Mouse (Mus musculus) heart, embryonic 11.5 days (tissue): ENCODE results near the gene Zcchc24. TPM values are rescaled to one million over a fixed set of nuclear protein-coding genes. Genes with fewer than 3 reads are reported as not detected.
A peak's percentile ranks its signal among the peaks of the same experiment; 100 is the strongest.

ENCODE experiments used
- ATAC-seq: fragments of 200-750 bp; cut with Nextera tagmentation; replicated peaks from 2 replicates; pipeline ENCODE4 v1.8.0; 2017; ENCODE audit warnings: moderate library complexity; ENCODE audit not compliant: insufficient number of reproducible peaks, low FRiP score, low TSS enrichment
- H3K27ac ChIP-seq: fragments of 300-500 bp; sonication (generic); 2 replicates; pipeline ENCODE4 v1.5.1; 2014; ENCODE audit warnings: mild to moderate bottlenecking, low read depth, low read length
- H3K27me3 ChIP-seq: fragments of 300-500 bp; sonication (generic); 2 replicates; pipeline ENCODE4 v1.6.1; 2014; ENCODE audit warnings: mild to moderate bottlenecking, low read length, mixed read lengths; ENCODE audit not compliant: control insufficient read depth, insufficient read depth
- H3K36me3 ChIP-seq: fragments of 300-500 bp; sonication (generic); 2 replicates; pipeline ENCODE4 v1.6.1; 2014; ENCODE audit warnings: mild to moderate bottlenecking, low read length, moderate library complexity, mixed read lengths; ENCODE audit not compliant: control insufficient read depth, insufficient read depth
- H3K4me1 ChIP-seq: fragments of 300-500 bp; sonication (generic); 2 replicates; pipeline ENCODE4 v1.6.1; 2014; ENCODE audit warnings: low read length; ENCODE audit not compliant: control insufficient read depth, insufficient read depth
- H3K4me2 ChIP-seq: fragments of 300-500 bp; sonication (generic); 2 replicates; pipeline ENCODE4 v1.6.1; 2014; ENCODE audit warnings: mild to moderate bottlenecking, moderate library complexity
- H3K4me3 ChIP-seq: fragments of 300-500 bp; sonication (generic); 2 replicates; pipeline ENCODE4 v1.5.1; 2014; ENCODE audit warnings: low read depth, low read length
- H3K9ac ChIP-seq: fragments of 300-500 bp; sonication (generic); 2 replicates; pipeline ENCODE4 v1.6.1; 2014; ENCODE audit warnings: mild to moderate bottlenecking, low read depth, low read length, moderate library complexity
- H3K9me3 ChIP-seq: fragments of 300-500 bp; sonication (generic); replicated peaks from 2 replicates; pipeline ENCODE4 v1.6.1; 2016; ENCODE audit warnings: low read length; ENCODE audit not compliant: control insufficient read depth
- WGBS: fragments of 180-500 bp; shearing (Covaris S2); extraction: QIAGEN DNeasy Blood & Tissue Kit; methylation state at CpG from one replicate; pipeline ENCODE4 v1.1.7; 2014; ENCODE audit not compliant: insufficient replicate concordance; 5-methylcytosine and 5-hydroxymethylcytosine counted together
- polyA plus RNA-seq: library from polyadenylated mRNA; unstranded; fragments of >200 nt; fragmentation: Nextera tagmentation; extraction: Ambion mirVana; gene quantifications from 2 replicates; pipeline ENCODE4 v1.2.1, GENCODE M21; 2014

Zcchc24 gene
- polyA plus RNA-seq, 1 experiment from 2014 or later = 22.6 TPM

DNA sequence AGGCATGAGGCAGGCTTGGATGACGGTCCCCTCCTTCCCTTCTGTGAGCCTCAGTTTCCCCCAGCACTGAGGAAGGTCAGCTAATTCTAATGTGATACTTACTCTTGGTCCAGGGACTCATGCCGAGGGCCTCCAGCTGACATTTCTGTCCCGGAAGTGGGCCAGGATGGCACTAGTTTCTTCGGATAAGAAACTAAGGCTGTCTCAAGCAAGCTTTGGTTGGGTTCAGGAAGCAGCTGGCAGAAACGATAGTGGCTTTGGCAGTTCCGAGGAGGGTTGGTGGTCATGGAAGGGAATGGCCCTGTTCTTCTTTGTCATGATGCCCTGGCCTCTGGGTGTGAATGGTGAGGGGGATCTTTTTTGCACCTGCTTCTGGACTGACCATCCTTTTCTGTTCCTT lies 73.8 kb downstream of the Zcchc24 start:
- Histone ChIP-seq H3K9ac (peak overlapping the region; percentile 87), H3K4me2 (peak overlapping the region; percentile 79), H3K27ac (no peak overlapping the region), H3K9me3 (no peaks in the 10 kb centered on the region), H3K27me3 (no peaks in the 10 kb centered on the region), H3K36me3 (peaks cover 22% of the 10 kb centered on the region), H3K4me3 (peak overlapping the region; percentile 92), H3K4me1 (peaks cover 13% of the 10 kb centered on the region)
- 57% methylated on average over 6 of the region's 6 CpGs for WGBS
- no peak for ATAC-seq

DNA sequence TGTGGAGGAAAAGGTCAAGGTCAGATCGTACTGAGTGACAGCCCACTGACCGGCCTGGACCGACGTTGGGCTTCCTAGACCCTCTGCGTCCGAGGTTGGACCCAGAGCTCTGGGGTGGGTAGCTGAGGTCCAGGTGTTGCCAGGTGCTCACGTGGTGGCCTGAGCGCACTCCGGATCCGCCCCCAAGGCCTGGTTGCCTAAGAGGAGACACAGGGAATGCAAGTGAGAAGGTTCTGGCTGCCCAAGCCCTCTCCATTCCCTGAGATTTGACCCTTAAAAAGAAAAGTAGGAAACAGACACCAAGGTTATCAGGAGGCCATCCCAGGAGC lies 74.3 kb downstream of the Zcchc24 start:
- Histone ChIP-seq H3K4me3 (peak overlapping the region; percentile 92), H3K27me3 (no peaks in the 10 kb centered on the region), H3K9ac (peak overlapping the region; percentile 87), H3K4me2 (peak overlapping the region; percentile 79), H3K9me3 (no peaks in the 10 kb centered on the region), H3K27ac (peak overlapping the region; percentile 75), H3K36me3 (peaks cover 21% of the 10 kb centered on the region), H3K4me1 (peaks cover 13% of the 10 kb centered on the region)
- 3% methylated on average over 10 of the region's 10 CpGs for WGBS
- peak; percentile 39; the same call in 1 of the 2 replicates for ATAC-seq

DNA sequence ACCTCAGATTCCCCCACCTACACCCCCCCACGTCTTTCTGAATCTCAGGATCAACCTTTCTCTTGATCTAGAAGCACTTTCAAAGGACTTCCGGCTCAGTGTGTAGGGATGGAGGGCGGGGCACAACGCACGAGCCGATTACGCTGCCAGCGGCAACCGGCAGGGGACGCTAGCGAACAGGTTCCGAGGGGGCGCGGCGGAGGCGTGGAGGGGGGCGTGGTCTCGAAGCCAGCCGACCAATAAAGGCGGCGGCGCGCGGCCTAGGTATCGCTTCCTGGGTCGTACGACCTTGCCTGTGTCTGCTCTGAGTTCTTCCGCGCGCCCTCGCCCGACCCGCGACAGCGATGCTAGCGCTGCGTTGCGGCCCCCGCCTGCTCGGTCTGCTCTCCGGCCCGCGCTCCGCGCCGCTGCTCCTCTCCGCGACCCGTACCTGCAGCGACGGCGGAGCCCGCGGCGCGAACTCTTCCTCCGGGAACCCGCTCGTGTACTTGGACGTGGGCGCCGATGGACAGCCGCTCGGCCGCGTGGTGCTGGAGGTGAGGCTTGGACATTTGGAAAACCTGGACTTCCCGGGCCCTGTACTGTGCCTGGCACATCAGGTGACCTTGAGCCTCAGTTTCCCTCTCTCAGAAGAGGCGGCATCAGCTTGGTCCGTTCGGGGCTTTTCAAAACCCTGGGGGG lies 74.8 kb downstream of the Zcchc24 start, which contains the start of gene Ppif:
TSS of gene Ppif (plus strand) at position 267 of the 681 bp plus-strand sequence.
- Histone ChIP-seq H3K27ac (peak within 1 kb of the TSS; percentile 75), H3K9ac (peak within 1 kb of the TSS; percentile 87), H3K4me1 (peaks cover 13% of the 10 kb centered on the region), H3K27me3 (no peaks in the 10 kb centered on the region), H3K4me3 (peak within 1 kb of the TSS; percentile 92), H3K36me3 (peaks cover 17% of the 10 kb centered on the region), H3K9me3 (no peaks in the 10 kb centered on the region), H3K4me2 (peak within 1 kb of the TSS; percentile 79)
- peak; percentile 87 for ATAC-seq
- under 1% methylated on average over 70 of the region's 70 CpGs for WGBS

DNA sequence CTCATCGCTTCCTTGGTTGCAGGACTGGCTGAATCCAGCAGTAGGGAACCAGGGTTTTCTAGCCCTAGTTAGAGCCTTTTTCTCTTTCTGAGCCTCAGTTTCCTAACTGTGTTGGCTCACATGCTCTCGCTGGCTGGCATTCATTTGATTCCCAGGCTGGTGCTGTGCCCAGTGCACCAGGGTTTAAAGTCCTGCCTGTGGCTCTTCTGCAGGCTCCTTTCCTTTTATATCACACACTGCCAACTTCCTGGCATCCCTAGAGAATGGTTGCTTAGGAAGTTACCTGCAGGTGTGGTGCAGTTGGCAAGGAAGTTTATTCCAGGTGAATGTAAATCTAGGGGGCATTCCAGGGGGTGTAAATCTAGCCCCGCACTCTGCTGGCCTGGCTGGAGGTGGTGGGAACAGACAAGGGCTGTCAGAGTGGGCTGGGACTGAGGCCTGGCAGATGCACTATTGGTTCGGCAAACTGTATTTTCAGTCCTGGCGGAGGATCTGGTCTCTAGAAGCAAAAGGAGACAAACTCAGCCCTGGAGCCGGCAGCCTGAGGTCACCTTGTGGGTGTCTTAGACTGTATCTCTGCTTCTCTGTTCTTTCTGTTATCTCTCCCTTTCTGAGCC lies 75.5 kb downstream of the Zcchc24 start:
- H3K9me3 ChIP-seq = no peaks in the 10 kb centered on the region
- H3K4me1 ChIP-seq = peaks cover 14% of the 10 kb centered on the region
- peak overlapping the region; percentile 79 for H3K4me2 ChIP-seq
- 57% methylated on average over 6 of the region's 6 CpGs for WGBS
- 0 out of 2 replicates have a peak, but pooled peaks have one; percentile 1 for ATAC-seq
- no peaks in the 10 kb centered on the region for H3K27me3 ChIP-seq
- H3K9ac ChIP-seq = peak overlapping the region; percentile 59; the same call in 1 of the 2 replicates
- H3K36me3 ChIP-seq = peaks cover 10% of the 10 kb centered on the region
- H3K4me3 ChIP-seq = peak overlapping the region; percentile 92
- peak overlapping the region; percentile 46 for H3K27ac ChIP-seq

DNA sequence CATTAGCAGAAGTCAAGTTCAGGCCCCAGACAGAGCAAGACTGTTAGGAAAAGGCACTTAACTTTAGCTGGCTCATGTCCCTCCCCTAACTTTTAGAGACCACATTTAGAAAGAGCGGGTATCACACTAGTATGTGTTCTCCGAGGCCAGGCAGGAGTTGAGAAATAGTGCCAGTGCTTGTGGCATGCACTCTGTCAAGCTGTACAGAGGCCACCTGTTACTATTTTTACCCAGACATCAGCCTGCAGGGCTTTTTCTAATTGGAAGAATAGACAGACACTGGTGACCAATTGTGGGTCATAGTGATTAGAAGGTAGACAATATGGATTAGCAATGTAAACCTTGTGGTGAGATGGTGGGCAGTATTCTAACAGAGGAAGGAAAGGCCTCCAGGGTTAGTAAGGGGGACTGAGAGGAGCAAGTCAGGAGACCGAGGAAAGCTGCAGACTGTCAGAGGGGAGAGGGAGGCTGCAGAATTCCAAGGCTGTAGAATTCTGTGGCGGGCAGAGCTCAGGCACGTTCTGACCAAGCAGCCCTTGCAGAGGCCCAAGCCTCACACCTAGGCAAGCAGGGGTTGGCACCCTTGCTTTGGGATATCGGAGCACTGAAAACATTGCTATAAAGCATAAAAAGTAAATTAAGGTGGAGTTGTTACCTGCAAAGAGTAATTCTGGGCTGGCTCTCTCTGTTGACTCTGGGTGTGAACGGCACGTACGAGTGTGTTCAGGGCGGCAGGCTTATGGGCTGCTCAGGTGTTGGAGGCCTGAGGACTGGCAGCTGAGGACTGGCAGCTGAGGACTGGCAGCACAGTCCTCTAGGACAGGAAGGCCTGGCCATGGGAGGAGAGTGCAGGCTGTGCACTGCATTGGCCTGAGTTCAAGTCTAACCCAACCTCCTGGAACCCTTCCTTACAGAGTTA lies 81.6 kb downstream of the Zcchc24 start:
- Histone ChIP-seq H3K27ac (peak overlapping the region; percentile 94), H3K27me3 (no peaks in the 10 kb centered on the region), H3K4me3 (no peak overlapping the region), H3K9ac (0 out of 2 replicates have a peak overlapping the region, but pooled peaks have one; percentile 23), H3K9me3 (no peaks in the 10 kb centered on the region), H3K4me1 (peaks cover 18% of the 10 kb centered on the region), H3K36me3 (no peaks in the 10 kb centered on the region), H3K4me2 (0 out of 2 replicates have a peak overlapping the region, but pooled peaks have one; percentile 16)
- WGBS = 63% methylated on average over 10 of the region's 10 CpGs
- no peak; the same call in 1 of the 2 replicates for ATAC-seq

DNA sequence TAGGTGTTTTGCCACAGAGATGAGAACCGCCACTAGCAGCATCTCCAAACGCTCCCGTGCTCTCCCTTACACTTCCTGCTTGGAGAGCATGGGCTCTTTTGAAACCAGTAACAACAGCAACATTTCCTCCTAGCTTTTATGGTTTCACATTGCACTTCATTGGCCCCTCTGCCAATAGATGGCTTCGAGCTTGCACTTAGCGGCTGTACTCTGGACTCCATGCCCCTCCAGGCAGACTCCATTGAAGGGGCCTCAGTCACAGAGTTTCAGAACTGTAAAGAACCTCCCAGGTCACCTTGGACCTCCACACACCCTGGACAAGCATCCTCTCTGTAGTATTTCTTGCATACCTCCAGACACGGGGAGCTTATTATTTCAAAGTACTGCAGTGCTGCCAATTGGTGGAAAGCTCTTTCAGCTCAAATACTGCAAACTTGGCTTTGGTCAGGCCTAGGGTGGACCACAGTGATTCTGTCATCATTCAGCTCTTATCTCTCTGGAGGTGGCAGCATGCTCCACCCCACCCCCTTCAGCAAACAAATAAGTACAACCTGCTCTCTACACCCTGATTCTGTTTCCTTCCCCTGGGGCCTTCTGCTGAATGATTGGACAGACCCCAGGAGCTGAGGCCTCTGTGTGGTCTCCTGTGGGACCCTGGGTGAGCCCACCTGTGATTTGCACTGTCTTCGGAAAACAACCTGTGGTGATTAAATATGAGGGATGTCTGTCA lies 82.5 kb downstream of the Zcchc24 start:
- Histone ChIP-seq H3K9ac (0 out of 2 replicates have a peak overlapping the region, but pooled peaks have one; percentile 23), H3K9me3 (no peaks in the 10 kb centered on the region), H3K27ac (peak overlapping the region; percentile 94), H3K36me3 (no peaks in the 10 kb centered on the region), H3K27me3 (no peaks in the 10 kb centered on the region), H3K4me3 (no peak overlapping the region), H3K4me1 (peaks cover 18% of the 10 kb centered on the region), H3K4me2 (0 out of 2 replicates have a peak overlapping the region, but pooled peaks have one; percentile 16)
- no peak for ATAC-seq
- 63% methylated on average over 7 of the region's 7 CpGs for WGBS

DNA sequence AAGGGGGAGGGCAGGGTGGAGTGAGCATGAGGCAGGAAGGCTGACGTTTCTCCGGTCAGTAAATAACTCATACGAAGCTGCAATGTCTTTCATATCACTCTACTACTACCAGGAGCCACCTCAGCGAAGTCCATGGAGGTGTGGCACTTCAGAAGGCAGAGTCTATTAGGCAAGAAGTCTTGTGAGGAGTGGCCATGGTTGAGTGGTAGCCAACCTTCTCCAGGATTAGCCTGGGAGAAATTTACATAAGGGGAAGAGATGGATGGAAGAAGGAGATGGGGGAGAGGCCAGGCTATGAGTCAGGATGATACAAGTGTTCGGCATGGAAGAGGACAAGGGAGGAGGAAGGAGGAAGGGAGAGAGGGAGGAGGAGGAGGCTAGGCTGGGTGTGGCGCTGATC lies 86.8 kb downstream of the Zcchc24 start:
- no peak for ATAC-seq
- Histone ChIP-seq H3K9ac (no peak overlapping the region), H3K4me1 (peaks cover 11% of the 10 kb centered on the region), H3K36me3 (no peaks in the 10 kb centered on the region), H3K27ac (no peak overlapping the region), H3K27me3 (no peaks in the 10 kb centered on the region), H3K4me2 (no peak overlapping the region), H3K9me3 (no peaks in the 10 kb centered on the region), H3K4me3 (no peak overlapping the region)
- WGBS = 71% methylated on average over 6 of the region's 6 CpGs

DNA sequence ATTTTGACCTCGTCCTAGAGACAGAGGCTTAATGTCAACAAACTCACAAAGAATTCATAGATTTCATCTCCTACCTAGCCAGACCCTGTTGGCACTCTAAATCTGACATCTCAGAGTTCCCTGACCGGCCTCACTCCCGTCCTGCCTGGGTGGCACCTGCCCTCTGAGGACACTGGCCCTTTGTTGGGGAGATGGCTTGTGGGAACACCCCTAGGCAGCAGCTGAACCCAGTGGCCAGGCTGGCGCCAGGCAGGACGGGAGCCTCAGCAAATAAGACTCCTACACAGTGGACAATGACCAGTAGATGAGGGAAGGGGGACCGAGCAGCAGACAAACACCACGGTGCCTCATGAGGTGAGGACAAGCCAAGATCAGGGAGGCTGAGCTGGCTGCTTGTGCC lies 89.2 kb downstream of the Zcchc24 start:
- Histone ChIP-seq H3K27me3 (no peaks in the 10 kb centered on the region), H3K9ac (no peak overlapping the region), H3K4me1 (no peaks in the 10 kb centered on the region), H3K27ac (no peak overlapping the region), H3K4me3 (no peak overlapping the region), H3K4me2 (no peak overlapping the region), H3K36me3 (no peaks in the 10 kb centered on the region), H3K9me3 (no peaks in the 10 kb centered on the region)
- no peak for ATAC-seq
- WGBS = 63% methylated on average over 7 of the region's 7 CpGs
